ENCODE assay signal across 9 mouse cellular contexts in the genomic region with DNA sequence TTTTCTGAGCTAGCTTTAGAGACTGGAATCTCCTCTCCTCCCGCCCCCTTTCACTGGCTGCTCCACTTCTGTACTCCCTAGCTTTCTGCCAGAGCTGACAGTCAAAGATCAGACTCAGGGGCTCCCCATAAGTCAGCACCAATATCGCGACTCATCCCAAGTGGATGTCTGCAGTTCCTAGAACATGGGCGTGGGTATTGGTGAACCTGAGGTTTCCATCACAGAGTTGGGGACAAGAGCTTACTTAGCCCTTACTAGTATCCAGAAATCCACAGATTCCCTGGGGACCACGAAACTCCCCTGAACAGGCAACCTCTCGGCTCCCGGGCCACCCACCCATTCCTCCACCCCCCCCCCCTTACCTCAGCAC. TPM values are rescaled to one million over a fixed set of nuclear protein-coding genes. Genes with fewer than 3 reads are reported as not detected.
DNase-seq lines count a peak whose midpoint lies in the region; ATAC-seq and TF ChIP-seq lines count a peak whose summit lies in the region.
"Had no signal": no experiment of that assay in that cellular context is flagged by ENCODE, and none has a peak within 500 bp of the region (broad histone marks: within the 10 kb centered on the region; RNA-seq: fewer than 3 reads in every experiment).

No protein-coding gene starts in this region.

- peak overlapping the region in 1 of 2 experiments; percentile 40; a peak in 2 of 4 replicates for H3K4me3 ChIP-seq in heart, embryonic 14.5 days (ENCODE audit: control insufficient read depth in 1 of 2, insufficient read depth in 1 of 2, low read depth in 1 of 2, low read length in 2 of 2)
- H3K4me3 ChIP-seq in heart, adult 2 months = no peak overlapping the region
- peak overlapping the region; percentile 69 for H3K4me3 ChIP-seq in embryonic facial prominence, embryonic 10.5 days
- H3K4me3 ChIP-seq in hindbrain, embryonic 11.5 days (ENCODE audit: low read depth, low read length) = peak overlapping the region; percentile 57
- H3K4me3 ChIP-seq in midbrain, embryonic 15.5 days = peak overlapping the region; percentile 85

- no peak for ATAC-seq in heart, embryonic 14.5 days (ENCODE audit: insufficient number of reproducible peaks, insufficient read depth, low FRiP score, low read depth)
- peak; percentile 56; the same call in 1 of the 2 replicates for ATAC-seq in hindbrain, embryonic 11.5 days (ENCODE audit: low FRiP score)
- peak; percentile 62 for ATAC-seq in midbrain, embryonic 15.5 days (replicated peaks)

- no peak for TF ChIP-seq CTCF in heart, adult 2 months (IDR thresholded peaks at IDR 0.05)

- intact Hi-C loops in heart, adult 2 months (cut with DNase I) = no loop called here

- peak overlapping the region; percentile 68 for H3K4me2 ChIP-seq in heart, embryonic 14.5 days (ENCODE audit: low read length)
- H3K4me2 ChIP-seq in hindbrain, embryonic 11.5 days (replicated peaks; ENCODE audit: low read depth, low read length) = peak overlapping the region; percentile 96
- peak overlapping the region; percentile 94 for H3K4me2 ChIP-seq in midbrain, embryonic 15.5 days

- H3K36me3 ChIP-seq in heart, embryonic 14.5 days (ENCODE audit: control insufficient read depth, insufficient read depth, low read length) = no peaks in the 10 kb centered on the region
- H3K36me3 ChIP-seq in heart, adult 2 months (ENCODE audit: control insufficient read depth, insufficient read depth, low read length) = no peaks in the 10 kb centered on the region
- H3K36me3 ChIP-seq in embryonic facial prominence, embryonic 10.5 days (replicated peaks) = no peaks in the 10 kb centered on the region
- no peaks in the 10 kb centered on the region for H3K36me3 ChIP-seq in hindbrain, embryonic 11.5 days (ENCODE audit: control insufficient read depth, insufficient read depth, low read length)
- H3K36me3 ChIP-seq in midbrain, embryonic 15.5 days (replicated peaks) = no peaks in the 10 kb centered on the region
- H3K36me3 ChIP-seq: G1E had no signal

- under 1% methylated on average over 7 of the region's 7 CpGs for WGBS in heart, embryonic 14.5 days
- WGBS in heart, adult 2 months = 0% methylated on average over 7 of the region's 7 CpGs
- 3% methylated on average over 7 of the region's 7 CpGs for WGBS in embryonic facial prominence, embryonic 10.5 days
- 2% methylated on average over 7 of the region's 7 CpGs for WGBS in hindbrain, embryonic 11.5 days
- WGBS in midbrain, embryonic 15.5 days = 3% methylated on average over 7 of the region's 7 CpGs

- H3K27ac ChIP-seq in heart, embryonic 14.5 days (replicated peaks in 1 of 2; ENCODE audit: control insufficient read depth in 1 of 2, insufficient read depth in 1 of 2, low read depth in 2 of 2, low read length in 2 of 2) = no peak overlapping the region
- no peak overlapping the region for H3K27ac ChIP-seq in heart, adult 2 months
- no peak overlapping the region for H3K27ac ChIP-seq in embryonic facial prominence, embryonic 10.5 days (replicated peaks)
- no peak overlapping the region for H3K27ac ChIP-seq in hindbrain, embryonic 11.5 days (ENCODE audit: low read depth, low read length)
- H3K27ac ChIP-seq in midbrain, embryonic 15.5 days = peak overlapping the region; percentile 80

- no peaks in the 10 kb centered on the region for H3K4me1 ChIP-seq in heart, embryonic 14.5 days (ENCODE audit: control insufficient read depth in 2 of 2, insufficient read depth in 2 of 2, low read length in 2 of 2)
- no peaks in the 10 kb centered on the region for H3K4me1 ChIP-seq in heart, adult 2 months (ENCODE audit: control insufficient read depth, insufficient read depth, low read length)
- H3K4me1 ChIP-seq in embryonic facial prominence, embryonic 10.5 days = peaks cover 21% of the 10 kb centered on the region
- H3K4me1 ChIP-seq in hindbrain, embryonic 11.5 days (replicated peaks; ENCODE audit: control insufficient read depth, insufficient read depth, low read length) = no peaks in the 10 kb centered on the region; the same call in 1 of the 2 replicates
- peaks cover 22% of the 10 kb centered on the region for H3K4me1 ChIP-seq in midbrain, embryonic 15.5 days

- TF ChIP-seq POLR2A in heart, adult 2 months (IDR thresholded peaks at IDR 0.05; ENCODE audit: insufficient read depth, low read depth, low read length) = no peak

- H3K9me3 ChIP-seq in heart, embryonic 14.5 days (ENCODE audit: control insufficient read depth, low read length) = no peaks in the 10 kb centered on the region
- no peaks in the 10 kb centered on the region for H3K9me3 ChIP-seq in embryonic facial prominence, embryonic 10.5 days
- no peaks in the 10 kb centered on the region for H3K9me3 ChIP-seq in hindbrain, embryonic 11.5 days (ENCODE audit: control insufficient read depth, low read length)
- no peaks in the 10 kb centered on the region for H3K9me3 ChIP-seq in midbrain, embryonic 15.5 days

- peaks cover 54% of the 10 kb centered on the region for H3K27me3 ChIP-seq in heart, embryonic 14.5 days (ENCODE audit: control insufficient read depth, insufficient read depth, low read length)
- H3K27me3 ChIP-seq in heart, adult 2 months (ENCODE audit: control insufficient read depth, insufficient read depth, low read length) = peaks cover 5% of the 10 kb centered on the region
- peaks cover 57% of the 10 kb centered on the region for H3K27me3 ChIP-seq in embryonic facial prominence, embryonic 10.5 days (replicated peaks; ENCODE audit: low read depth, poor library complexity, severe bottlenecking)
- H3K27me3 ChIP-seq in hindbrain, embryonic 11.5 days (ENCODE audit: control insufficient read depth, insufficient read depth, low read length) = peaks cover 32% of the 10 kb centered on the region
- 0 out of 2 replicates have a peak, but pooled peaks cover 5% of the 10 kb centered on the region for H3K27me3 ChIP-seq in midbrain, embryonic 15.5 days (replicated peaks)

- no peak for TF ChIP-seq EP300 in heart, adult 2 months (IDR thresholded peaks at IDR 0.05; ENCODE audit: insufficient read depth, low read depth, low read length)

- no peaks in the 10 kb centered on the region for H3K79me2 ChIP-seq in heart, adult 2 months (replicated peaks; ENCODE audit: control insufficient read depth, insufficient read depth, low read length)

- no peak for DNase-seq in heart, adult 2 months
- DNase-seq in embryonic facial prominence, embryonic 10.5 days (ENCODE audit: low spot score) = no peak
- no peak for DNase-seq in hindbrain, embryonic 11.5 days (ENCODE audit: low spot score)
- no peak for DNase-seq in T-cell, adult 2 months (ENCODE audit: low spot score)
- DNase-seq in c-Kit-positive CD71-positive TER-119-positive erythroid progenitor cells, embryonic 14.5 days (ENCODE audit: low spot score) = no peak
- DNase-seq in urinary bladder, postnatal 14 days (ENCODE audit: low spot score) = no peak

- no peak overlapping the region for H3K9ac ChIP-seq in heart, embryonic 14.5 days (ENCODE audit: low read length)
- no peak overlapping the region for H3K9ac ChIP-seq in heart, adult 2 months (ENCODE audit: low read depth, low read length)
- 0 out of 2 replicates have a peak overlapping the region, but pooled peaks have one; percentile 42 for H3K9ac ChIP-seq in hindbrain, embryonic 11.5 days (ENCODE audit: low read depth, low read length)
- peak overlapping the region; percentile 87 for H3K9ac ChIP-seq in midbrain, embryonic 15.5 days

RNA-seq across cellular contexts. Expression of a gene that starts 0.4 kb away (rescaled TPM):
- polyA plus RNA-seq in heart, embryonic 14.5 days (2014; fragmentation: Nextera tagmentation; extraction: Ambion mirVana) = 0.63 and 0.73 TPM in 2 replicates
- total RNA-seq in heart, adult 2 months (2021) = under 1 TPM; 0.16 to 0.30 TPM
- polyA plus RNA-seq in heart, adult 2 months (2012; rRNA removed) = 0.16 and 0.35 TPM in 2 replicates
- polyA plus RNA-seq in embryonic facial prominence, embryonic 10.5 days (2016; fragmentation: Nextera tagmentation; extraction: Ambion mirVana) = 0.39 and 0.95 TPM in 2 replicates
- polyA plus RNA-seq in hindbrain, embryonic 11.5 days (2014; fragmentation: Nextera tagmentation; extraction: Ambion mirVana) = 0.69 and 1.7 TPM in 2 replicates
- polyA plus RNA-seq in midbrain, embryonic 15.5 days (2015; fragmentation: Nextera tagmentation; extraction: Ambion mirVana) = 25.7 and 30.1 TPM in 2 replicates
- polyA plus RNA-seq: G1E had no signal

Comparison
In these comparisons a context has a peak if more than half of its experiments do, and no peak if none do; other contexts are left out.
1. H3K9ac ChIP-seq: peak in hindbrain, embryonic 11.5 days (single experiment) and midbrain, embryonic 15.5 days (single experiment); none in heart, embryonic 14.5 days (single experiment) and heart, adult 2 months (single experiment).
2. Peak in every context shown above with its lines, with median percentiles within 50 percentile points of each other: H3K4me2 ChIP-seq.